Mouse (Mus musculus) midbrain, embryonic 12.5 days (tissue): ENCODE data around the gene Nxpe5. TPM values are rescaled to one million over a fixed set of nuclear protein-coding genes. Genes with fewer than 3 reads are reported as not detected.

ENCODE experiments used
- ATAC-seq: fragments of 200-750 bp; cut with Nextera tagmentation; 2 replicates; pipeline ENCODE4 v1.8.0; 2017; ENCODE audit warnings: low read depth, moderate TSS enrichment, moderate library complexity; ENCODE audit not compliant: low FRiP score
- H3K27ac ChIP-seq: fragments of 300-500 bp; sonication (generic); replicated peaks from 2 replicates; pipeline ENCODE4 v1.5.1; 2016; ENCODE audit warnings: mild to moderate bottlenecking
- H3K27me3 ChIP-seq: fragments of 300-500 bp; sonication (generic); 2 replicates; pipeline ENCODE4 v1.6.1; 2016; ENCODE audit warnings: mild to moderate bottlenecking
- H3K36me3 ChIP-seq: fragments of 300-500 bp; sonication (generic); 2 replicates; pipeline ENCODE4 v1.6.1; 2016
- H3K4me1 ChIP-seq: fragments of 300-500 bp; sonication (generic); 2 replicates; pipeline ENCODE4 v1.6.1; 2016
- H3K4me2 ChIP-seq: fragments of 300-500 bp; sonication (generic); replicated peaks from 2 replicates; pipeline ENCODE4 v1.6.1; 2016; ENCODE audit warnings: mild to moderate bottlenecking, moderate library complexity
- H3K4me3 ChIP-seq: fragments of 300-500 bp; sonication (generic); 2 replicates; pipeline ENCODE4 v1.5.1; 2016; ENCODE audit warnings: mild to moderate bottlenecking
- H3K9ac ChIP-seq: fragments of 300-500 bp; sonication (generic); replicated peaks from 2 replicates; pipeline ENCODE4 v1.6.1; 2016; ENCODE audit warnings: mild to moderate bottlenecking, moderate library complexity
- H3K9me3 ChIP-seq: fragments of 300-500 bp; sonication (generic); 2 replicates; pipeline ENCODE4 v1.6.1; 2016; ENCODE audit warnings: mild to moderate bottlenecking
- WGBS: fragments of 180-500 bp; shearing (Covaris S2); methylation state at CpG from one replicate; pipeline ENCODE4 v1.1.7; 2016; 5-methylcytosine and 5-hydroxymethylcytosine counted together
- polyA plus RNA-seq: library from polyadenylated mRNA; unstranded; fragments of >200 nt; fragmentation: Nextera tagmentation; extraction: Ambion mirVana; gene quantifications from 2 replicates; pipeline ENCODE4 v1.2.1, GENCODE M21; 2016

Nxpe5 gene
- polyA plus RNA-seq, 1 experiment from 2014 or later: not detected

DNA sequence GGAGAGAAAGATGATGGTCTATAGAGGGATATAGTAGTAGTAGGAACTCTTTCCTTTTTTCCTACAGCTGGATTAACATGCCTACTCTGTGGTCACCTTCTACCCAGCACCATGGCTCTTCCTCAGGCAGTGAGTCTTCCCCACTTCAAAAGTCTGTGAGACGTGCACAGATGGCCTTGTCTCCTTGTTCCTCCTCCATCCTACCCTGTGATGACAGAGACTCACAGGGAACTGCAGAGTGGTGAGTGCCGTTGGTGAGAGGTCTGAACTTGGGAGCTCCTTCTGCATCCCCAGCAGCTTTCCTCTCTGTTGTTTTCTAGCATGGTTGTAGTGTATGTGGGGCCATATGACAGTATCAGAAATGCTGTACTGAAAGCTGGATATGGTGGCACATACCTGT lies 56.1 kb downstream of the Nxpe5 start:
- Histone ChIP-seq H3K27me3 (peaks cover 12% of the 10 kb centered on the region), H3K27ac (no peak overlapping the region), H3K4me1 (peaks cover 23% of the 10 kb centered on the region), H3K4me3 (no peak overlapping the region), H3K36me3 (peaks cover 12% of the 10 kb centered on the region; the same call in 1 of the 2 replicates), H3K9ac (no peak overlapping the region), H3K9me3 (no peaks in the 10 kb centered on the region), H3K4me2 (no peak overlapping the region)
- 96% methylated on average over 2 of the region's 2 CpGs for WGBS
- ATAC-seq: no peak

DNA sequence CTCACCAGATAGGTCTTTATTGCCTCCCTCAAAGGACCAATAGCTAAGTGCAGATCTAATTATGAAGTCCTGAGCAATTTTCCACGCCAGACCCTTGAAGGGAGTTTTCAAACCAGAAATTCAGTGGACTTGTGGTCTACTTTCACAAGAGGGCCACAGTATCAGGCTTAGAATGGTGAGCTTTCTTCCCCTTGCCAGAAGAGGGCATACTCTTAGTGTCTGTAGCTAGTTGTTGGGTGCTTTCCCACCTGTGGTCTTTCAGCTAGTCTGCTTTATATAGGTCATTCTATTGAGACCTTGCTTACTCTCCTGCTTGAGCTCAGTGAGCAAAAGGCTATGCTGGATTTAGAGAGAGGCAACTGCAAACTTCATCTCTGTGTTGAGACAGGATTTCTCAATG lies 57.8 kb downstream of the Nxpe5 start:
- ATAC-seq: no peak
- 56% methylated on average over 1 of the region's 1 CpGs for WGBS
- H3K4me2 ChIP-seq: no peak overlapping the region

DNA sequence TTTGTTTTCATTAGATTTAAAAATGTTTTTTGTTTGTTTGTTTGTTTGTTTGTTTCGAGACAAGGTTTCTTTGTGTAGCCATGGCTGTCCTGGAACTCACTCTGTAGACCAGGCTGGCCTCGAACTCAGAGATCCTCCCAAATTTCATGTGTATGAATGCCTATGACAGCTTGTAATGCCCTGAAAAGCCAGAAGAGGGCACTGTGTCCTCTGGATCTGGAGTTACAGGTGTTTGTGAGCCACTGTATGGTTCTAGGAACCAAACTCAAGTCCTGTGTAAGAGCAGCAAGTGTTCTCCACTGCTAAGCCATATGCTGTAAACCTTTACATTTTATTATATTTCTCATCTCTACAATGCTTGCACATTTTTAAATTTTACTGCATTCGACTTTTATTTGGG lies 62.2 kb downstream of the Nxpe5 start:
- Histone ChIP-seq H3K9ac (no peak overlapping the region), H3K36me3 (no peaks in the 10 kb centered on the region), H3K27me3 (no peaks in the 10 kb centered on the region), H3K27ac (no peak overlapping the region), H3K4me3 (no peak overlapping the region), H3K4me2 (no peak overlapping the region), H3K4me1 (no peaks in the 10 kb centered on the region), H3K9me3 (no peaks in the 10 kb centered on the region)
- no peak for ATAC-seq
- 72% methylated on average over 3 of the region's 3 CpGs for WGBS

More for the DNA sequence above, 57.8 kb downstream of the Nxpe5 start:
- Histone ChIP-seq H3K9ac (no peak overlapping the region), H3K36me3 (no peaks in the 10 kb centered on the region), H3K9me3 (no peaks in the 10 kb centered on the region), H3K4me3 (no peak overlapping the region), H3K4me1 (peaks cover 6% of the 10 kb centered on the region), H3K27me3 (peaks cover 12% of the 10 kb centered on the region), H3K27ac (no peak overlapping the region)

DNA sequence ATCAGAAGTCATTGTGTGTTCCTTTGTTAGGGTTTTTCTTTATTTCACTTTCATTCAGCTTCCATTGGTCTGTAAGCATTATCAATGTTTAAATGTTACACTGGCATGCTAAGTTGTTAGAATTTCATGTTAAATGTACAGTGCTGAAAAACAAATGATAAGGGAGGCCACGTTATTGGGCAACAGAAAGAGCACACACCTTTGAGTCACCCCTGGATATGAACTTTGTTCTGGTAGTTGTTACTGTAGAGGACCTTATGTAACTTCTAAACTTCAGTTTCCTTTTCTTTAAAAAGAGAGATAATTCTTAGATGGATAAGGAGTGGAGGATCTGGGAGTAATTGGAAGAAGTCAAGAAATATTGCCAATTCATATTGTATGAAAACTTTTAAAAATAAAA lies 65.9 kb downstream of the Nxpe5 start:
- Histone ChIP-seq H3K9ac (no peak overlapping the region), H3K4me2 (no peak overlapping the region), H3K4me3 (no peak overlapping the region), H3K27ac (no peak overlapping the region), H3K36me3 (no peaks in the 10 kb centered on the region), H3K4me1 (no peaks in the 10 kb centered on the region), H3K9me3 (no peaks in the 10 kb centered on the region), H3K27me3 (no peaks in the 10 kb centered on the region)
- ATAC-seq: no peak
- WGBS: 83% methylated on average over 1 of the region's 1 CpGs

DNA sequence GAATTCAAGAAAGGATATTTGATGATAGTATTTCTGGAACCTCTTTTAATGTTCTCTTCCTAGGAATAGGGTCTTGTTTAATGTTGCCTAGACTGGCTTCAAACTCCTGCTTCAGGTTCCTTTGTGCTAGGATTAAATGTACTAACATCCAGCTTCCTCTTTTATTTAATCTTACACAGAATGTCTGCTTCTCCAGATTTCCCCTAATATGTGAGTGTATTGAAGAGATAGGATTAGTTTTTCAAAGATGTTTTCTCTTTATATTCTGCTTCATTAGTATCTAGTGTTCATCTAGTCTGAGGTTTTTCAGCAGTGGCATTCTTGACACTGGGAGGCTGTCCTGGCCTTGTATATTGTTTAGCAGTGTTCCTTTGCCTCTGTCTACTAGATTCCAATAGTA lies 68.5 kb downstream of the Nxpe5 start:
- Histone ChIP-seq H3K9ac (no peak overlapping the region), H3K4me1 (no peaks in the 10 kb centered on the region), H3K27me3 (no peaks in the 10 kb centered on the region), H3K9me3 (no peaks in the 10 kb centered on the region), H3K36me3 (no peaks in the 10 kb centered on the region), H3K27ac (no peak overlapping the region), H3K4me3 (no peak overlapping the region), H3K4me2 (no peak overlapping the region)
- ATAC-seq: no peak

DNA sequence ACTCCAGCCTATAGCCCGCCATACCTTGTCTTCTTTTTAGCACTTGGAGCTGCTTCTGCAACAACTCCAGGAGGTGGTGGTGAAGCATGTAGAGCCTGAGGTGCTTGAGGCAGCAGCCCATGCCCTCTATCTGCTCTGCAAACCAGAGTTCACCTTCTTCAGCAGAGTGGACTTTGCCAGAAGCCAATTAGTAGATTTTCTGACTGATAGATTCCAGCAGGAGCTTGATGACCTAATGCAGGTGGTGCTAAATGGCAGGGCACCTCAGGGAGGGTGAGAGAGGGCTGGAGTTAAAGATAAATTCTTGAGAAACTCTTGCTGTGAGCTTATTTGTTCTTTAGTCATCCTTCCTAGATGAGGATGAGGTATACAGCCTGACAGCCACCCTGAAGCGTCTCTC lies 73.9 kb downstream of the Nxpe5 start:
- Histone ChIP-seq H3K27ac (no peak overlapping the region), H3K9me3 (no peaks in the 10 kb centered on the region), H3K4me1 (no peaks in the 10 kb centered on the region), H3K4me2 (no peak overlapping the region), H3K9ac (no peak overlapping the region), H3K36me3 (no peaks in the 10 kb centered on the region), H3K4me3 (no peak overlapping the region), H3K27me3 (no peaks in the 10 kb centered on the region)
- 80% methylated on average over 2 of the region's 2 CpGs for WGBS
- ATAC-seq: no peak

Other genes with a start within 250 kb of the Nxpe5 start
- gene Azgp1, start 244.4 kb upstream of the Nxpe5 start, polyA plus RNA-seq: not detected in 2 replicates
- not detected in 2 replicates for gene Smok3a, start 204.6 kb upstream of the Nxpe5 start, polyA plus RNA-seq
- gene Smok3b, start 204.5 kb upstream of the Nxpe5 start, polyA plus RNA-seq: not detected in 2 replicates
- not detected in 2 replicates for gene Smok3c, start 172.7 kb upstream of the Nxpe5 start, polyA plus RNA-seq
- gene Zkscan1, start 140.8 kb upstream of the Nxpe5 start, polyA plus RNA-seq: 39.6 and 43.0 TPM in 2 replicates
- gene Zscan21, start 109.0 kb upstream of the Nxpe5 start, polyA plus RNA-seq: 109 TPM in 2 replicates
- 46.3 and 47.0 TPM in 2 replicates for gene Zfp113, start 70.2 kb upstream of the Nxpe5 start, polyA plus RNA-seq
- 280 and 295 TPM in 2 replicates for gene Cops6, start 64.8 kb upstream of the Nxpe5 start, polyA plus RNA-seq
- 27.9 and 28.2 TPM in 2 replicates for gene Ap4m1, start 53.9 kb upstream of the Nxpe5 start, polyA plus RNA-seq
- 250 and 269 TPM in 2 replicates for gene Mcm7, start 53.5 kb upstream of the Nxpe5 start, polyA plus RNA-seq
- gene Taf6, start 38.4 kb upstream of the Nxpe5 start, polyA plus RNA-seq: 121 and 129 TPM in 2 replicates
- gene Cnpy4, start 38.4 kb upstream of the Nxpe5 start, polyA plus RNA-seq: 43.9 and 47.7 TPM in 2 replicates
- 11.6 and 12.2 TPM in 2 replicates for gene Mblac1, start 31.6 kb upstream of the Nxpe5 start, polyA plus RNA-seq
- 51.2 and 57.8 TPM in 2 replicates for gene Lamtor4, start 29.6 kb downstream of the Nxpe5 start, polyA plus RNA-seq
- gene BC037034, start 38.1 kb downstream of the Nxpe5 start, polyA plus RNA-seq: 18.8 and 20.3 TPM in 2 replicates
- 4.6 and 5.2 TPM in 2 replicates for gene Gal3st4, start 46.9 kb downstream of the Nxpe5 start, polyA plus RNA-seq
- 0.13 TPM in 1 of 2 replicates, not detected in the other for gene Gm43720, start 54.1 kb downstream of the Nxpe5 start, polyA plus RNA-seq
- 152 and 160 TPM in 2 replicates for gene Gpc2, start 54.1 kb downstream of the Nxpe5 start, polyA plus RNA-seq
- gene Stag3, start 54.3 kb downstream of the Nxpe5 start, polyA plus RNA-seq: 4.0 and 5.5 TPM in 2 replicates
- gene Pvrig, start 116.1 kb downstream of the Nxpe5 start, polyA plus RNA-seq: not detected in 2 replicates
- gene Zfp157, start 215.6 kb downstream of the Nxpe5 start, polyA plus RNA-seq: 64.4 and 70.5 TPM in 2 replicates